Mouse (Mus musculus) brain, embryonic 14.5 days (tissue): Measurements from ENCODE around the gene Smug1.

Experiments
- CTCF ChIP-seq: fragments of 200-500 bp; IDR thresholded peaks from 2 replicates; pipeline ENCODE4 v1.5.1; 2012; ENCODE audit warnings: inconsistent platforms, mild to moderate bottlenecking, moderate library complexity, borderline replicate concordance; ENCODE audit not compliant: insufficient read depth, insufficient read length; ENCODE audit errors: extremely low read depth
- POLR2A ChIP-seq: fragments of 200-500 bp; IDR thresholded peaks from 2 replicates; pipeline ENCODE4 v1.6.1; 2012; ENCODE audit warnings: mild to moderate bottlenecking, inconsistent platforms, borderline replicate concordance; ENCODE audit not compliant: poor library complexity, insufficient read depth, insufficient read length, severe bottlenecking; ENCODE audit errors: extremely low read depth

DNA sequence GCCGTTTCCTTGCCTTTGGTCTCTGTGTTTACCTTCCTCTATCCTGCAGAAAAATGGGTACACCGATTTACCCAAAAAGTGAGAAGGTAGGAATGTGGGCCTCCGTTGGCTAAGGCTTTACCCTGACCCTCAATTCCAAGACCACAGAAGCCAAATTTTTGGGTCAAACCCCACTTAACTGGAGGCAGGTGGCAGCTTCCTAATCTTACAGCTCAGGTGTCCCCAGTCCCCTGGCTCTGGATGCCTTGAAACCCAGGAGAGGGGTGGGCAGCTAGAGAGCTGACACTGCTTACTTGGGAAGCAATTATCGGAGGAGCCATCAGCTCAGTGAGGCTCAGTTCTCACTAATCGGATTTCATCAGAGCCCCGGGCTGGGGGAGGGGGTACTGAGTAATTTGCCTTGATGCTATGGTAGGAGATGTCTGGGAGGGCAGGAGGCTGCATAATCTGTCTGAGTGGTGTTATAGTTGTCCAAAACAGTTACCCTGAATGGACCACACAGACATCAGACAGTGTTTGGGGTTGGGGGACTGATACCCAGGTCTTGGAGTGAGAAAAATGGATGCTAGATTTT lies at the start of gene Smug1:
- TF ChIP-seq POLR2A (no peak), CTCF (no peak)
